Mouse (Mus musculus) layer of hippocampus, adult 11-12 months (tissue): ENCODE measurements at regions not wholly inside any gene's neighbourhood (a gene's known extent, or its start where the extent isn't known, plus 50 kb on each side); places are given as distances from the start of the nearest gene placed in this dataset.
"Not testable (repeated sequence)": the region's sequence is repeated elsewhere in the genome, so short reads cannot be mapped to it uniquely, and the experiment has no call there.

Experiments
- DNase-seq: peaks from one replicate; pipeline ENCODE4 v3.0.0; 2022; ENCODE audit warnings: low spot score

DNA sequence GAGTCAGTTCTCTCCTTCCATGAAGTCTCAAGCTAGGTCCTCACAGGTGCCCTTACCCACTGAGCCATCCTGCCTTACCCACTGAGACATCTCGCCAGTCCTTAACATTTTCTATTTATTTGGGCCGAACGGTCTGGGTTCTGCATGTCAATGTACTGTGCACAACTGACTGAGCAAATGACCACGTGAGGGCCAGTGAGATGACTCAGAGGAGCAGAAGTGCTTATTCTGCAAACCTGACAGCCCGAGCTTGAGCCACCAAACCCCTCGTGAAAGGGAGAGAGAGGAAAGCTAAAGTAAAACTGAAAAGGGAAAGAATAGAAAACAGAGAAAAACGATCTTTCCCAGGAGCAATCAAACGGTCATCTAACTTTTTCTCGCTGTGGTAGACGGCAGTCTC lies 52.2 kb upstream of the Nmd3 start:
- DNase-seq: no peak

DNA sequence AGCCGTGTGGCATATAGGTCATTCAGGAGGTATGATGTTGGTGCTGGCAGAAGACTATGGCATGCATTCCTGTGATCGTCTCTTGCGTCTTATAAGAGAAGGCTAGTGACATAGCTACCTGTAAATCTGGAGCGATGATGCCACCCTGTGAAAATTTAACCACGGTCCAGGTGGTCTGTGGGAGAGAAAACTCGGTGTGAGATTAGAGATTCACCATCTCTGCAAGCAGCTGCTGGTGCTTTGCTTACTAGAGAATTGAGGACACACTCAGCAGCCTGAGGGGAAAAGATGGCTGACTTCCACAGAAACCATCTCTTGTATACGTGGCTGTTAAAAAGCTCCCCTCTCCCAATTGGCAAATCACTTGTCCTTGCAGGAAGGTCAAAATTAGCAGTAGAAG lies 54.0 kb upstream of the Nmd3 start:
- DNase-seq: peak; percentile 6

DNA sequence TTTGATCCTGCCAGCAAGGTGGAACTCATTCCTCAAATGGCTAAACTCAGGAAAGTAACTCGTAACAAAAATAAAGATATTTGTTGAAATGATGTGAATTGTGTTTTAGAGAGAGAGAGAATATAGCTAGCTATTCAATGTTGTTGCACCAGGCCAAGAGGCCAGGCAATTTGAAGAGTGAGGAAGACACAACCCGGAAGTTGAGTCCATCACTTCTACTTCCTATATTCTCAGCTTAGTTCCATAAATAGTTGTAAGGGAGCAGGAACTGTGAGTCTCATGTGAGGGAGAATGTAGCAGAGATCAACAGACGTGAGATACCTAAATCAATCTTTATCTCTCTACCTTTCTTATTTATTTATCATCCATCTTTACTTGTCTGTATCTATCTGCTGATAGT lies 54.4 kb upstream of the Nmd3 start:
- DNase-seq: no peak

- no peak for DNase-seq
Observed at GRCm38 (mm10) chr3:69664277-69664676, 57.5 kb upstream of the Nmd3 start.

GRCm38 (mm10) chr3:69658185-69658584 lies 59.4 kb upstream of the B3galnt1 start:
- DNase-seq: no peak

- DNase-seq: no peak
Observed at GRCm38 (mm10) chr3:69657570-69657969, 58.8 kb upstream of the B3galnt1 start.

DNA sequence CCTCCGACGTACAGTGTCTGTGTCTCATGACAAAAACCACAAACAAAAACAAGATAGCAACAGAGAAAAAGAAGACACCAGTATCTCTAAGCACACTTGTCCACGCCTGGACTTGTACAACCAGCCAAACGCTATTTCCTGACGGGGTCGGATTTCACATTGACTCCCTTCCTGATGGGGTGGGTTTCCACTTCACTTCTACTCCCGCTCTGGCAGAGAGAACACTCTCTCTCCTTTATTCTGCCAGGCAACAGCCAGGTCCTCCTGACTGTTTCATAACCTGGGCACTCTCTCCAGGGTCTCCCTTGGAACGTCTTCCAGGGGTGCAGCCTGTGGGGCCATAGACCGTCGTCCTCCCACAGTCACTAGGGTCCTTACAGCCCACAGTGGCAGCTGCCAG lies 56.9 kb upstream of the B3galnt1 start:
- not testable (repeated sequence) for DNase-seq

GRCm38 (mm10) chr3:69655001-69655400 lies 56.2 kb upstream of the B3galnt1 start:
- DNase-seq: no peak

DNA sequence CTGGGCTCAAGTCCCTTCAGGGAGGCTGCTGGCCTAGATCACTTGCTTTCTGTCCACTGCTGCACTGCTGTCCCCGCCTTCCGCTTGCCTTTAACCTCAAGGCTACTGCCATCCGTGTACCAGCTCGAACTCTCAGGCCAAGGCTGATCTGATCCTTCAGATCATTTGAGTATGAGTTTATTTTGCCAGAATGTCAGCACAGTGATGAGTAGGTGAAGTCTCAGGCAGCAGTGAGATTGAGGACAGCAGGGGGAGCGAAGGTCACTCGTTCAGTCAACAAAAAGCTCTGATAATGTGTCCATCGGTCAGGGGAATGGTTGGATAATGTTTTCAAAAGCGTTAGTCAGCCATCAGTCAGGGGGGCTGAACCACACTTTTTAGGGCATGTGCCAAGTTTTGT lies 54.6 kb upstream of the B3galnt1 start:
- DNase-seq: not testable (repeated sequence)

GRCm38 (mm10) chr3:69649561-69649960 lies 50.8 kb upstream of the B3galnt1 start:
- no peak for DNase-seq
